Mouse (Mus musculus): ENCODE data around the gene C130074G19Rik. TPM values are rescaled to one million over a fixed set of nuclear protein-coding genes. Genes with fewer than 3 reads are reported as not detected.

Gene C130074G19Rik
- total RNA-seq, 2 experiments from 2014 or later: 13.9 to 15.4 TPM

DNA sequence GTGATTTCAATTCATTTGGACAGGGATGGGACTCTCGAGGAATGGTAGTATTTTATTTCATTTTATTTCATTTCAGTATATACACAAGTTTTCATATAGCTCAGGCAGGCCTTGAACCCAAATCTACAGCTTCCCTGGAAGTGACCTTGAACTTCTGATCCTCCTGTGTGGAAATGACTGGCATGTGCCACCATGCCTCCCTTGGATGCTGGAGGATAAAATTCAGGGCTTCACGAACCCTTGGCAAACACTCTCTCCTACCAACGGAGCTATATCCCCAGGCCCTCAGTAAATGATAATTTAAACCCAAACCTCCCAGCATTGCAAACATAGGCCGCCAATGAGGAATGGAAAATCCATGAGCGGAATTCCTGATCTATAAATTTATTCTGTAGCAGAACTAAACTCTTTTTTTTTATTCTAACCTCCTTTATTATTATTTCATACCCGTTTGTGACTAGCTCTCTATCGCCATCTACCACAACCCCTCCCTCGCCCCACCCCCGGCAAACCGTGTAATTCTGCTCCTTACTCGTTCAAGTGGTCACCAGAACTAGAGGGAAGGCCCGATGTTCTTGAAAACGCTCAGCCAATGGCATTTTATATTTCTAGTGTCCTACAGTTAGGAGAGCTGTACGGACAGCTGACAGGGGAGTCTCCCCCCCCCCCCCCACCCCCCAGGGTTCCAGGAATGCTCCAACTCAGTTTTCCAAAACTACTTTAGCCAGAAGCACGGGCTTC lies 38.5 kb downstream of the C130074G19Rik start:
- peak; percentile 43 to 65 for DNase-seq

DNA sequence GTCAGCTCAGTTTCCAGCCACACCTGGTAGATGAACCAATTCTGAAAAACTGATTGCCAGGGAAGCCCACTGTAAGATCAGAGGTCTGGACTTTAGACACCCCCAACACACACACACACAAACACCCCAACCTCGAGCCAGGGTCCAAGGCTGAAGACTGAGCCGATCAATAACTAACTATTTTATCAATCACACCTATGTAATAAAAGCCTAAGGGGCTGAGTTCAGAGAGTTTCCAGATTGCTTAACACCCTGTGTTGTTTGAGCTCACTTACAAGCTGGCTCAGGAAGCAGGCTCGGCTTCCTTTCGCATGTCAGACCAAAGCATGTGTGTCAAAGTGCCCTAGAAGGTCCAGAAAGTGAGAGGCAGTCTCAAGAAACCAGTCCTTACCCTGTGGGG lies 45.4 kb downstream of the C130074G19Rik start:
- no peak for DNase-seq

DNA sequence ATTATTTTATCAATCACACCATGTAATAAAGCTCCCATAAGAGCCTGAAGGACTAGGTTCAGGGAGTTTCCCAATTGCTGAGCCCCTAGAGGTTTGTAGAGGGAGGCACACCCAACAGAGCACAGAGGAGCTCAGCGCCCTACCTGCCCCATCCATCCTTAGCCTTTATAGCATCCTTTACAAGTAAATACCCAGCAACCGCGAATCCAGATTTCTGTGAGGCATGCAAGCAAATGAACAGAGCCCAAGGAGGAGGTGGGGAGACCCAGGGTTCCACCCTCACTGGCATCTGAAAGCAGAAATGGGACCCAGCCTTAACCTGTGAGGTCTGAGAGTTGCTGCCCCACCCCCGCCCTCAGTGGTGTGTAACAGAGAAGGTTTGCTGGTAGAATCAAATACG lies 46.7 kb downstream of the C130074G19Rik start:
- DNase-seq: no peak

DNA sequence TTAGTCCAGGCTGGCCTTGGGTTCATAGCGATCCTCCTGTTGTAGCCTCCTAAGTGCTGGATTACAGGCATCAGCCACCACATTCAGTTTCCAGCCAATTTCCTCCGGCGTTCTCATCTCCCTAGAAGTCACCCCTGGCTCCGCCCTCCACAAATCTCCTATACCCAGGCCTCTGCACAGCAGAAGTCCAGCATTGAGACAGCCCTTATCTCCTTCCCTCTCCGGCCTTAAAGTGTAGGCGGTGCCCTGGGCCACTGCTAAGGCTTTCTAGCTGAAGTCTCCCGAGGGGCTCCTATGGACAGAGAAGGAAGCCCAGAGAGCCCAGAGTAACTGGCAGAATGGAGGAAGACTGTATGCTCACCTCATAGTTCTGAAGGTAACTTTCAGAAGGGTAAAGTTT lies 49.5 kb downstream of the C130074G19Rik start:
- no peak for DNase-seq

DNA sequence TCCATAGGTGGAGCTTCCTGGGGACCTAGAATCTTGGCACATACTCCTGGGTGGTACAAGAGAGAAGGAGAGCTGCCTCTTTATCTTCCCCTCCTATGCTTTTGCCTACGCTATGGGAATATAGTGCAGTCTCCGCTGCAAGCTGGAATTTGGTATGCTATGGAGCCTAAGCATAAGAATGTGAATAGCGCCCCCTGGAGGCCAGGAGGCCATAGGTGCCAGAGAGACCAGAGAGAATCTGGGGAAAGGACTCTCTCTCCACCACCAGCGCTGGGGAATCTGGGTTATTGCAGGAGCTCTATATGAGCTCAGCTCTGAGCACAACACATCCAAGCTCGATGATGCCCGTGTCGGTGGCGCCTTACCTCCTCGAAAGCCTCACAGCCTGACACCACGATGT lies 50.8 kb downstream of the C130074G19Rik start:
- DNase-seq: no peak

DNA sequence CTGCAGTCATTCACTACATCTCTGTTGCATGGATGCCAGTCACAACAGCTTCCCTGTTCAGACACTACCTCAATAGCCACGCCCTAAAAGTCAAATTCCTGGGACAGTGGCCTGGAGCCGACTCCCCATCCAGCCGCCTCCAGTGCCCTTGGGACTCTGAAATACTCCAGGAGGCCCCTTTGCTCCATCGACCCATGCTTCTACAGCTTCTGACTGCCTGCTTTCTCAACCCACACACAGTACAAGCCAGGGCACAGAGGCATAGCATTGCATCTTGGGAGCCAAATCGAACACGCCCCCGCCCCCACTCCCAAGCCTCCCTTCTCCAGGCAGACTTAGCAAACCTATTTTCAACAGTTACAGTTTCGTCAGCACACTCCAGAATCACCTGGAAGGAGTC lies 53.1 kb downstream of the C130074G19Rik start:
- no peak for DNase-seq

DNA sequence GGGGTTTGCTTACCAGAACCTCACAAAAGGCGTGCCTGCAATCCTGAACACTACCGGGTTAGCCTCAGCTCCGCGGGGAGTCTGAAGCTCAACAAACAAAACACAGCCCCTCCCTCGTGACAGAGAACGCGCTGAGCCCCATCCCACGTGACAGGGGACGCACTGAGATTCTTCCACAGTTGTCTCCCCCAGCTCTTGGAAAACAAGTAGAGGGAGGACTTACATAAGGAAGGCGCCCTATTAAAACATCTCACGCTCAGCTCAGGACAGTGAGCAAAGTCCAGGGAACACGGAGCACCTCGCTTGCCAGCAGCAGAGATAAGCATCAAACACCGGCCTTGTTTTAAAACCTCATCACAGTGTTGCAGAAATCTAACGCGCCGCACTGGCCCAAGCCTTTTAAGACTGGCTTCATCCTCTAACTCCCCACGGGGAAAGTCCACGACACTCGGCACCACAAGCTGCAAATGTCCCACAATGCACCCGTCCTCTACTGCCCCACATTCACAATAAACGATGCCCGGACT lies 55.8 kb downstream of the C130074G19Rik start:
- peak; percentile 28 to 33 for DNase-seq

DNA sequence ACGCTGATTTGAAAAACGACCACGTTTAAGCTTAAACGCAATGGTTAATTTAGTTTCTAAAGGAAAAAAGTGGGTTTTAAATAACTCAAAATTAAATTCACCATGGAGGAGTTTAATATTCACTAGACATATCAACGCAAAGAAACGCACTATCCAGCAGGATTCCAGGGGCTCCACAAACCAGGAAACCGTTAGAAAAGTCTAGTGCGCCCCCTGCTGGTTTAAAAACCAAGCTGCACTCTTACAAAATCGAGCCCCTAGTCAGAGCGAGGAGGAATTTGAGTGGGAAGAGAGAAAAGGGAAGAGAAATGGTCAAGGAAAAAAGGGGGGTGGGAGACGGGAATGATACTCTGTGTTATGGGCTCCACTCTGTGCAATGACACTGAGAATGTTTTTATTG lies 57.9 kb downstream of the C130074G19Rik start:
- peak in 1 of 2 experiments; percentile 67 for DNase-seq

DNA sequence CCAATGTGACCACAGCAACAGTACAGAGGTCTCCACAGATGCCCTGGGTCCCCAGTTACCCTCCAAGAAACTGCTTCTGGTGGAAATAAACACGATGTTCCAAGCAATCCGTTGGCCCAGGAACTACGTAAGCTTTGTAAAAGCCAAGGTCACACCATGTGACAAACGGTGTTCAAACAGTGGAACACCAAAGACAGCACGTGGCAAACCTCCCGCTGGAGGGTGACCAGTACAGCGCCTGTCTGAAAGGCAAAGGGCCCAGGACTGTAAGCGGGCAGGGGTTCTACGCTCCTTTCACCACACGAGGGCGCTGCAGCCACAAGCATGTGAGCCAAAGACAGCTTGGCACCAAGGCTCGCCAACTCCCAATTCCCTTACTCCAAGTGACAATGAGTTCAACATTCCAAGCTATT lies 58.6 kb downstream of the C130074G19Rik start:
- DNase-seq: peak; percentile 91 to 96

DNA sequence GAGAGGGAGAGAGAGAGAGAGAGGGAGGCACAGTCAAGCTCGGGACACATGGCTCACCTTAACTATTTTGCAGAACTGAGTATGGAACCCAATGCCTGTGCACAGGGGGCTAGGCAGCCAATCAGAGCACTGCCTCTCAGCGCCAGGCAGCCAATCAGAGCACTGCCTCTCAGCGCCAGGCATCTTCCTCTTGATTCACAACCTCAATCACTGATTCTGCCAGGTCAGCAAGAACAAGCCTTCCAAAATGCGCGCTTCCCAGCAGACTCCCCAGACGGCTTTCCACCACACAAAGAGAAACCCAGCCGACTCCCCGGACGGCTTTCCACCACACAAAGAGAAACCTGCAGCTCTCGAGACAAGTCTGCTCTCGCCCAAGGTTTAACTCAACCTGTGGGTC lies 60.3 kb downstream of the C130074G19Rik start:
- no peak for DNase-seq

Small RNA genes lying within 50 kb of the gene (microRNA-seq; reads per million reads assigned to microRNA genes)
- 119 to 120 reads per million in 2 experiments for gene Mir1981

Other genes starting within 250 kb of the C130074G19Rik start
- 1 to 10 TPM; 6.8 to 6.9 TPM for gene Hlx, start 150.6 kb downstream of the C130074G19Rik start, total RNA-seq (2021)
- gene Marc1, start 71.9 kb downstream of the C130074G19Rik start, total RNA-seq (2021): under 1 TPM in 1 of 2 experiments, not detected in 1; 0.21 TPM
- 100 to 1,000 TPM; 137 to 145 TPM for gene Marc2, start 36.8 kb downstream of the C130074G19Rik start, total RNA-seq (2021)
- gene Mark1, start 116.4 kb upstream of the C130074G19Rik start, total RNA-seq (2021): 1 to 10 TPM; 8.7 to 8.8 TPM